Mouse (Mus musculus) MEL (cell line): ENCODE results near the gene Fgg. TPM values are rescaled to one million over a fixed set of nuclear protein-coding genes. Genes with fewer than 3 reads are reported as not detected.

Experiments used
- DNase-seq: peaks from one replicate; pipeline ENCODE4 v3.0.0; 2011; ENCODE audit warnings: low read depth, low spot score
- H3K27ac ChIP-seq: 2 replicates; pipeline ENCODE4 v1.5.1; 2012; ENCODE audit warnings: low read depth, mild to moderate bottlenecking, control low read depth, low read length, moderate library complexity; ENCODE audit not compliant: control insufficient read depth
- H3K27me3 ChIP-seq, 2 experiments: fragments of 150-350 bp in 1 of 2; sonication (generic) in 1 of 2; 2 replicates each; pipeline ENCODE4 v1.6.1; 2012; ENCODE audit warnings: low read length in 2 of 2, mild to moderate bottlenecking in 2 of 2, improper control_type of control experiment in 1 of 2, moderate library complexity in 1 of 2; ENCODE audit not compliant: insufficient read depth in 2 of 2, control insufficient read depth in 1 of 2
- H3K36me3 ChIP-seq, 2 experiments: 2 replicates each; pipeline ENCODE4 v1.6.1; 2012 to 2014; ENCODE audit warnings: low read length in 2 of 2, improper control_type of control experiment in 1 of 2, inconsistent platforms in 1 of 2, mild to moderate bottlenecking in 1 of 2; ENCODE audit not compliant: insufficient read depth in 2 of 2, control insufficient read depth in 1 of 2
- H3K4me1 ChIP-seq, 2 experiments: fragments of 150-350 bp in 1 of 2; sonication (generic) in 1 of 2; 2 replicates each; pipeline ENCODE4 v1.6.1; 2012; ENCODE audit warnings: low read length in 2 of 2, improper control_type of control experiment in 1 of 2, mild to moderate bottlenecking in 1 of 2; ENCODE audit not compliant: insufficient read depth in 2 of 2, control insufficient read depth in 1 of 2
- H3K4me3 ChIP-seq, 2 experiments: fragments of 150-350 bp in 1 of 2; sonication (generic) in 1 of 2; 2 replicates each; pipeline ENCODE4 v1.5.1; 2012; ENCODE audit warnings: low read depth in 2 of 2, low read length in 2 of 2, mild to moderate bottlenecking in 2 of 2, moderate library complexity in 2 of 2, control low read depth in 1 of 2, improper control_type of control experiment in 1 of 2; ENCODE audit not compliant: control insufficient read depth in 1 of 2, insufficient read depth in 1 of 2
- H3K79me2 ChIP-seq: 2 replicates; pipeline ENCODE4 v1.6.1; 2012; ENCODE audit warnings: mild to moderate bottlenecking, low read length, moderate library complexity; ENCODE audit not compliant: control insufficient read depth, poor library complexity, insufficient read depth
- H3K9ac ChIP-seq: 2 replicates; pipeline ENCODE4 v1.6.1; 2012; ENCODE audit warnings: low read depth, mild to moderate bottlenecking, control low read depth, low read length, moderate library complexity; ENCODE audit not compliant: control insufficient read depth, poor library complexity, severe bottlenecking
- H3K9me3 ChIP-seq: fragments of 150-350 bp; sonication (generic); replicated peaks from 2 replicates; pipeline ENCODE4 v1.6.1; 2012; ENCODE audit warnings: mild to moderate bottlenecking, low read length, improper control_type of control experiment, moderate library complexity; ENCODE audit not compliant: insufficient read depth
- BHLHE40 ChIP-seq: IDR thresholded peaks from 2 replicates; pipeline ENCODE4 v1.6.1; 2012; ENCODE audit warnings: low read depth, mild to moderate bottlenecking, inconsistent platforms, low read length, improper control_type of control experiment, borderline replicate concordance
- CHD1 ChIP-seq: IDR thresholded peaks from 2 replicates; pipeline ENCODE4 v1.6.1; 2012; ENCODE audit warnings: low read depth, mild to moderate bottlenecking, inconsistent platforms, low read length, improper control_type of control experiment
- CHD2 ChIP-seq: IDR thresholded peaks from 2 replicates; pipeline ENCODE4 v1.6.1; 2011; ENCODE audit warnings: low read length, improper control_type of control experiment
- CTCF ChIP-seq, 3 experiments: IDR thresholded peaks in 2 of 3; conservative IDR thresholded peaks in 1 of 3; 2 replicates each; pipeline ENCODE4 v1.5.1; 2011 to 2012; ENCODE audit warnings: low read length in 3 of 3, low read depth in 2 of 3, mild to moderate bottlenecking in 2 of 3, improper control_type of control experiment in 1 of 3, inconsistent platforms in 1 of 3, mixed read lengths in 1 of 3, moderate library complexity in 1 of 3; ENCODE audit not compliant: control insufficient read depth in 1 of 3, insufficient read depth in 1 of 3, poor library complexity in 1 of 3, severe bottlenecking in 1 of 3
- E2F4 ChIP-seq: IDR thresholded peaks from 2 replicates; pipeline ENCODE4 v1.6.1; 2011; ENCODE audit warnings: low read depth, low read length, improper control_type of control experiment, borderline replicate concordance
- ELF1 ChIP-seq: IDR thresholded peaks from 2 replicates; pipeline ENCODE4 v1.6.1; 2014; ENCODE audit warnings: low read depth, mild to moderate bottlenecking, inconsistent platforms, low read length, improper control_type of control experiment, moderate library complexity
- HCFC1 ChIP-seq: IDR thresholded peaks from 2 replicates; pipeline ENCODE4 v1.6.1; 2012; ENCODE audit warnings: low read depth, mild to moderate bottlenecking, inconsistent platforms, low read length, improper control_type of control experiment, moderate library complexity
- JUND ChIP-seq: IDR thresholded peaks from 2 replicates; pipeline ENCODE4 v1.6.1; 2011; ENCODE audit warnings: low read depth, mild to moderate bottlenecking, improper control_type of control experiment, low read length
- KAT2A ChIP-seq: conservative IDR thresholded peaks from 2 replicates; pipeline ENCODE4 v1.6.1; 2012; ENCODE audit warnings: low read depth, low read length, improper control_type of control experiment, inconsistent platforms
- MAFK ChIP-seq: IDR thresholded peaks from 2 replicates; pipeline ENCODE4 v1.6.1; 2011; ENCODE audit warnings: low read depth, mild to moderate bottlenecking, low read length, improper control_type of control experiment, borderline replicate concordance
- MAX ChIP-seq: IDR thresholded peaks from 2 replicates; pipeline ENCODE4 v1.6.1; 2011; ENCODE audit warnings: low read length, improper control_type of control experiment
- MAZ ChIP-seq: IDR thresholded peaks from 2 replicates; pipeline ENCODE4 v1.6.1; 2012; ENCODE audit warnings: low read depth, mild to moderate bottlenecking, inconsistent platforms, low read length, improper control_type of control experiment
- NELFE ChIP-seq: IDR thresholded peaks from 2 replicates; pipeline ENCODE4 v1.6.1; 2011; ENCODE audit warnings: low read depth, low read length, improper control_type of control experiment
- POLR2AphosphoS2 ChIP-seq: IDR thresholded peaks from 2 replicates; pipeline ENCODE4 v1.6.1; 2011; ENCODE audit warnings: low read length, improper control_type of control experiment
- POLR2AphosphoS5 ChIP-seq: IDR thresholded peaks from 2 replicates; pipeline ENCODE4 v1.6.1; 2012; ENCODE audit warnings: low read depth, borderline replicate concordance, mild to moderate bottlenecking, inconsistent platforms, low read length, moderate library complexity, mixed read lengths
- RAD21 ChIP-seq: IDR thresholded peaks from 2 replicates; pipeline ENCODE4 v1.6.1; 2011; ENCODE audit warnings: mild to moderate bottlenecking, low read depth, low read length, improper control_type of control experiment
- SIN3A ChIP-seq: IDR thresholded peaks from 2 replicates; pipeline ENCODE4 v1.6.1; 2012; ENCODE audit warnings: low read length, improper control_type of control experiment, inconsistent platforms
- SMC3 ChIP-seq: IDR thresholded peaks from 2 replicates; pipeline ENCODE4 v1.6.1; 2011; ENCODE audit warnings: low read depth, low read length, improper control_type of control experiment
- TAL1 ChIP-seq: IDR thresholded peaks from 2 replicates; pipeline ENCODE4 v1.6.1; 2012; ENCODE audit warnings: mild to moderate bottlenecking, inconsistent platforms, low read length, moderate library complexity, mixed read lengths
- UBTF ChIP-seq: IDR thresholded peaks from 2 replicates; pipeline ENCODE4 v1.6.1; 2012; ENCODE audit warnings: low read depth, mild to moderate bottlenecking, inconsistent platforms, low read length, improper control_type of control experiment, moderate library complexity, borderline replicate concordance; ENCODE audit not compliant: insufficient read depth
- USF1 ChIP-seq: IDR thresholded peaks from 2 replicates; pipeline ENCODE4 v1.6.1; 2014; ENCODE audit warnings: low read depth, mild to moderate bottlenecking, inconsistent platforms, low read length, improper control_type of control experiment, moderate library complexity
- USF2 ChIP-seq, 2 experiments: IDR thresholded peaks; 2 replicates each; pipeline ENCODE4 v1.6.1; 2011 to 2012; ENCODE audit warnings: improper control_type of control experiment in 2 of 2, low read length in 2 of 2, borderline replicate concordance in 1 of 2, inconsistent platforms in 1 of 2, low read depth in 1 of 2, mild to moderate bottlenecking in 1 of 2; ENCODE audit not compliant: insufficient read depth in 1 of 2
- ZC3H11A ChIP-seq: IDR thresholded peaks from 2 replicates; pipeline ENCODE4 v1.6.1; 2012; ENCODE audit warnings: low read depth, mild to moderate bottlenecking, inconsistent platforms, low read length, improper control_type of control experiment
- ZNF384 ChIP-seq: IDR thresholded peaks from 2 replicates; pipeline ENCODE4 v1.6.1; 2012; ENCODE audit warnings: low read depth, mild to moderate bottlenecking, inconsistent platforms, low read length, improper control_type of control experiment
- polyA plus RNA-seq, 2 experiments: library from polyadenylated mRNA; stranded (reverse) in 1 of 2; unstranded in 1 of 2; fragments of >175 nt in 1 of 2; fragments of >200 nt in 1 of 2; gene quantifications; 2 replicates each; pipeline versions ENCODE4 v1.2.1 to v1.2.4; 2012; ENCODE audit warnings: low replicate concordance in 2 of 2, low read depth in 1 of 2; ENCODE audit not compliant: insufficient read length in 2 of 2, insufficient read depth in 1 of 2, missing spikeins in 1 of 2
- total RNA-seq: library from RNA; depleted of rRNA; stranded (reverse); fragments of 300-350 nt; gene quantifications from 2 replicates; pipeline ENCODE4 v1.2.3, GENCODE M21; 2012

Gene Fgg
- total and polyA plus RNA-seq, 3 experiments, result not detected

- no peak for DNase-seq
- TF ChIP-seq BHLHE40, result no peak
- no peak for TF ChIP-seq RAD21
- TF ChIP-seq MAZ, result no peak
- TF ChIP-seq CTCF (IDR thresholded peaks at IDR 0.05 in 2 of 3, conservative IDR thresholded peaks at IDR 0.05 in 1 of 3; ENCODE audit: control insufficient read depth in 1 of 3, insufficient read depth in 1 of 3, low read depth in 2 of 3, low read length in 3 of 3, poor library complexity in 1 of 3, severe bottlenecking in 1 of 3), result no peak
- no peak for TF ChIP-seq USF2 (IDR thresholded peaks at IDR 0.05; ENCODE audit: borderline replicate concordance in 1 of 2, insufficient read depth in 1 of 2, low read depth in 1 of 2, low read length in 2 of 2)
- no peak for TF ChIP-seq POLR2AphosphoS2
- TF ChIP-seq NELFE, result no peak
- no peak for TF ChIP-seq KAT2A
- TF ChIP-seq HCFC1, result no peak
- TF ChIP-seq USF1, result no peak
- no peak for TF ChIP-seq ELF1
- no peak for TF ChIP-seq ZC3H11A
- TF ChIP-seq TAL1, result no peak
- TF ChIP-seq CHD1, result no peak
- no peak for TF ChIP-seq POLR2AphosphoS5
- no peak for TF ChIP-seq MAX
- TF ChIP-seq JUND, result no peak
- no peak for TF ChIP-seq MAFK
- TF ChIP-seq SMC3, result no peak
- Histone ChIP-seq H3K4me3 (no peak overlapping the region), H3K4me1 (no peaks in the 10 kb centered on the region), H3K9ac (no peak overlapping the region), H3K27ac (no peak overlapping the region), H3K9me3 (no peaks in the 10 kb centered on the region), H3K79me2 (no peaks in the 10 kb centered on the region), H3K36me3 (no peaks in the 10 kb centered on the region), H3K27me3 (no peaks in the 10 kb centered on the region)
These were observed 14.6 kb upstream of the Fgg start for GRCm38 (mm10) chr3:82992956-82993355.

GRCm38 (mm10) chr3:82995368-82995767, 12.2 kb upstream of the Fgg start:
- no peaks in the 10 kb centered on the region for H3K27me3 ChIP-seq
- H3K9me3 ChIP-seq, result no peaks in the 10 kb centered on the region
- no peaks in the 10 kb centered on the region for H3K79me2 ChIP-seq
- H3K27ac ChIP-seq, result no peak overlapping the region
- H3K9ac ChIP-seq, result no peak overlapping the region
- H3K4me1 ChIP-seq, result no peaks in the 10 kb centered on the region
- TF ChIP-seq RAD21 (no peak), ZNF384 (no peak), POLR2AphosphoS5 (no peak), CHD2 (no peak), E2F4 (no peak), HCFC1 (no peak), BHLHE40 (no peak), MAZ (no peak), UBTF (no peak), SIN3A (no peak)
- H3K4me3 ChIP-seq, result no peak overlapping the region
- H3K36me3 ChIP-seq, result no peaks in the 10 kb centered on the region
- no peak for DNase-seq
